Mouse (Mus musculus) hematopoietic stem cell, adult 5-6 weeks (primary cell): ENCODE results near the gene Comp. TPM values are rescaled to one million over a fixed set of nuclear protein-coding genes. Genes with fewer than 3 reads are reported as not detected.

Experiments used
- ATAC-seq, 2 experiments: fragments of 125-278 bp in 1 of 2; replicated peaks in 1 of 2; 2 replicates each; pipeline ENCODE4 v1.8.0; 2016 to 2017; ENCODE audit warnings: inconsistent platforms in 2 of 2, mild to moderate bottlenecking in 2 of 2, moderate number of reproducible peaks in 2 of 2, low read depth in 1 of 2, moderate TSS enrichment in 1 of 2; ENCODE audit not compliant: low FRiP score in 2 of 2, poor library complexity in 2 of 2, severe bottlenecking in 2 of 2, insufficient read depth in 1 of 2, low TSS enrichment in 1 of 2
- total RNA-seq: library from RNA; stranded (forward); fragments of 172-1452, 232-1000 nt; gene quantifications from 2 replicates; pipeline ENCODE4 v1.2.3, GENCODE M21; 2017

Comp gene
- total RNA-seq, 1 experiment from 2014 or later, result 4.1 TPM

- no peak for ATAC-seq
These were observed 25.4 kb upstream of the Comp start for GRCm38 (mm10) chr8:70347860-70348420.

GRCm38 (mm10) chr8:70351035-70351999, 22.0 kb upstream of the Comp start:
- no peak for ATAC-seq

- ATAC-seq, result no peak
These were observed 21.4 kb upstream of the Comp start for GRCm38 (mm10) chr8:70352000-70352384.

- no peak for ATAC-seq
These were observed 20.7 kb upstream of the Comp start for GRCm38 (mm10) chr8:70352657-70353151.

- peak; percentile 85 to 86 for ATAC-seq
These were observed 20.1 kb upstream of the Comp start, which contains the start of gene Upf1 for GRCm38 (mm10) chr8:70353194-70353817. TSS of gene Upf1 (minus strand) at chr8:70353278.

- ATAC-seq, result peak; percentile 12 to 38; a peak in 3 of 4 replicates
These were observed 19.4 kb upstream of the Comp start for GRCm38 (mm10) chr8:70354004-70354403.

GRCm38 (mm10) chr8:70356111-70356510, 17.2 kb upstream of the Comp start:
- no peak for ATAC-seq

- ATAC-seq, result no peak
These were observed 13.9 kb upstream of the Comp start for GRCm38 (mm10) chr8:70359411-70359810.

- no peak; a peak in 1 of 4 replicates for ATAC-seq
These were observed 12.6 kb upstream of the Comp start for GRCm38 (mm10) chr8:70360769-70361168.

- ATAC-seq, result no peak
These were observed 11.8 kb upstream of the Comp start for GRCm38 (mm10) chr8:70361484-70362032.

- no peak for ATAC-seq
These were observed 9.3 kb upstream of the Comp start for GRCm38 (mm10) chr8:70364066-70364465.

GRCm38 (mm10) chr8:70366588-70366987, 6.8 kb upstream of the Comp start:
- no peak for ATAC-seq

GRCm38 (mm10) chr8:70370476-70370875, 2.9 kb upstream of the Comp start:
- no peak for ATAC-seq

- no peak for ATAC-seq
These were observed 1.4 kb upstream of the Comp start for GRCm38 (mm10) chr8:70371951-70372350.

- ATAC-seq, result peak; percentile 16 to 28; a peak in 1 of 4 replicates
These were observed 1.1 kb downstream of the Comp start for GRCm38 (mm10) chr8:70374318-70374927.

- peak; percentile 28 to 41; a peak in 3 of 4 replicates for ATAC-seq
These were observed 2.0 kb downstream of the Comp start for GRCm38 (mm10) chr8:70375212-70375859.

GRCm38 (mm10) chr8:70376275-70376741, 3.0 kb downstream of the Comp start:
- ATAC-seq, result no peak
